Mouse (Mus musculus) CH12.LX (cell line): Measurements from ENCODE around the gene Dctn1. TPM values are rescaled to one million over a fixed set of nuclear protein-coding genes. Genes with fewer than 3 reads are reported as not detected.

ENCODE experiments used
- DNase-seq: peaks from one replicate; pipeline ENCODE4 v3.0.0-alpha.2; 2013; ENCODE audit errors: extremely low read depth
- H3K27ac ChIP-seq: 2 replicates; pipeline ENCODE4 v1.5.1; 2012; ENCODE audit warnings: low read depth, mild to moderate bottlenecking, control low read depth, moderate library complexity; ENCODE audit not compliant: insufficient read depth
- H3K27me3 ChIP-seq: replicated peaks from 2 replicates; pipeline ENCODE3; 2012; ENCODE audit warnings: inconsistent platforms
- H3K36me3 ChIP-seq, 2 experiments: replicated peaks in 1 of 2; 2 replicates each; pipeline versions ENCODE3 to v1.6.1; 2012; ENCODE audit warnings: inconsistent platforms in 1 of 2, low read length in 1 of 2, mild to moderate bottlenecking in 1 of 2, mixed read lengths in 1 of 2, moderate library complexity in 1 of 2; ENCODE audit not compliant: control insufficient read depth in 1 of 2, insufficient read depth in 1 of 2
- H3K4me1 ChIP-seq, 2 experiments: 2 replicates each; pipeline ENCODE4 v1.6.1; 2012; ENCODE audit warnings: inconsistent platforms in 1 of 2, moderate library complexity in 1 of 2; ENCODE audit not compliant: insufficient read depth in 2 of 2, control insufficient read depth in 1 of 2
- H3K4me2 ChIP-seq: 2 replicates; pipeline ENCODE4 v1.6.1; 2012; ENCODE audit warnings: low read depth, mild to moderate bottlenecking, control low read depth; ENCODE audit not compliant: poor library complexity, insufficient read depth, severe bottlenecking
- H3K4me3 ChIP-seq, 3 experiments: fragments of 150-350 bp in 1 of 3; sonication (generic) in 1 of 3; replicated peaks in 1 of 3; 2 replicates each; pipeline versions ENCODE3 to v1.5.1; 2011 to 2012; ENCODE audit warnings: low read depth in 2 of 3, low read length in 2 of 3, mild to moderate bottlenecking in 2 of 3, moderate library complexity in 2 of 3, control low read depth in 1 of 3, improper control_type of control experiment in 1 of 3, inconsistent platforms in 1 of 3, mixed read lengths in 1 of 3; ENCODE audit not compliant: poor library complexity in 1 of 3
- H3K79me2 ChIP-seq: replicated peaks from 2 replicates; pipeline ENCODE4 v1.6.1; 2012; ENCODE audit warnings: mild to moderate bottlenecking, moderate library complexity; ENCODE audit not compliant: control insufficient read depth, poor library complexity, insufficient read depth, severe bottlenecking; ENCODE audit errors: extremely low read depth
- H3K9ac ChIP-seq: 2 replicates; pipeline ENCODE4 v1.6.1; 2012; ENCODE audit warnings: low read depth, mild to moderate bottlenecking, control low read depth, moderate library complexity; ENCODE audit not compliant: insufficient read depth
- H3K9me3 ChIP-seq: replicated peaks from 2 replicates; pipeline ENCODE3; 2012; ENCODE audit warnings: low read length, inconsistent platforms, mixed read lengths
- BHLHE40 ChIP-seq: IDR thresholded peaks from 2 replicates; pipeline ENCODE4 v1.6.1; 2011; ENCODE audit warnings: mild to moderate bottlenecking, low read depth, low read length, improper control_type of control experiment
- CHD1 ChIP-seq: IDR thresholded peaks from 2 replicates; pipeline ENCODE4 v1.6.1; 2012; ENCODE audit warnings: low read depth, low read length, improper control_type of control experiment, inconsistent platforms
- CHD2 ChIP-seq: IDR thresholded peaks from 2 replicates; pipeline ENCODE4 v1.6.1; 2011; ENCODE audit warnings: low read length, improper control_type of control experiment
- CTCF ChIP-seq, 2 experiments: IDR thresholded peaks in 1 of 2; conservative IDR thresholded peaks in 1 of 2; 2 replicates each; pipeline ENCODE4 v1.5.1; 2011 to 2012; ENCODE audit warnings: low read depth in 2 of 2, low read length in 2 of 2, improper control_type of control experiment in 1 of 2, inconsistent platforms in 1 of 2, mild to moderate bottlenecking in 1 of 2, moderate library complexity in 1 of 2
- E2F4 ChIP-seq: IDR thresholded peaks from 2 replicates; pipeline ENCODE4 v1.6.1; 2011; ENCODE audit warnings: low read depth, low read length, improper control_type of control experiment; ENCODE audit not compliant: insufficient replicate concordance
- ELF1 ChIP-seq: IDR thresholded peaks from 2 replicates; pipeline ENCODE4 v1.6.1; 2014; ENCODE audit warnings: low read depth, mild to moderate bottlenecking, inconsistent platforms, low read length, improper control_type of control experiment
- EP300 ChIP-seq: IDR thresholded peaks from 2 replicates; pipeline ENCODE4 v1.6.1; 2011; ENCODE audit warnings: low read length, improper control_type of control experiment
- ETS1 ChIP-seq: conservative IDR thresholded peaks from 2 replicates; pipeline ENCODE4 v1.6.1; 2012; ENCODE audit warnings: low read depth, mild to moderate bottlenecking, inconsistent platforms, low read length, improper control_type of control experiment, moderate library complexity
- GABPA ChIP-seq: IDR thresholded peaks from 2 replicates; pipeline ENCODE4 v1.6.1; 2012; ENCODE audit warnings: low read depth, low read length, improper control_type of control experiment, inconsistent platforms; ENCODE audit not compliant: insufficient replicate concordance
- HCFC1 ChIP-seq: IDR thresholded peaks from 2 replicates; pipeline ENCODE4 v1.6.1; 2012; ENCODE audit warnings: low read depth, mild to moderate bottlenecking, inconsistent platforms, low read length, improper control_type of control experiment
- IRF4 ChIP-seq: IDR thresholded peaks from 2 replicates; pipeline ENCODE4 v1.6.1; 2014; ENCODE audit warnings: low read depth, mild to moderate bottlenecking, inconsistent platforms, low read length, improper control_type of control experiment
- JUN ChIP-seq: IDR thresholded peaks from 2 replicates; pipeline ENCODE4 v1.6.1; 2011; ENCODE audit warnings: low read depth, mild to moderate bottlenecking, low read length, improper control_type of control experiment, moderate library complexity; ENCODE audit not compliant: insufficient read depth
- JUND ChIP-seq: conservative IDR thresholded peaks from 2 replicates; pipeline ENCODE4 v1.6.1; 2011; ENCODE audit warnings: low read depth, low read length, improper control_type of control experiment
- KAT2A ChIP-seq: IDR thresholded peaks from 2 replicates; pipeline ENCODE4 v1.6.1; 2012; ENCODE audit warnings: low read length, improper control_type of control experiment, inconsistent platforms; ENCODE audit not compliant: insufficient replicate concordance
- MAFK ChIP-seq: IDR thresholded peaks from 2 replicates; pipeline ENCODE4 v1.6.1; 2011; ENCODE audit warnings: low read length, improper control_type of control experiment; ENCODE audit not compliant: insufficient replicate concordance
- MAX ChIP-seq: IDR thresholded peaks from 2 replicates; pipeline ENCODE4 v1.6.1; 2011; ENCODE audit warnings: low read length, improper control_type of control experiment
- MAZ ChIP-seq: IDR thresholded peaks from 2 replicates; pipeline ENCODE4 v1.6.1; 2012; ENCODE audit warnings: low read depth, mild to moderate bottlenecking, inconsistent platforms, low read length, improper control_type of control experiment, moderate library complexity
- MEF2A ChIP-seq: IDR thresholded peaks from 2 replicates; pipeline ENCODE4 v1.6.1; 2014; ENCODE audit warnings: low read depth, mild to moderate bottlenecking, inconsistent platforms, low read length, improper control_type of control experiment, borderline replicate concordance
- MXI1 ChIP-seq: IDR thresholded peaks from 2 replicates; pipeline ENCODE4 v1.6.1; 2011; ENCODE audit warnings: mild to moderate bottlenecking, low read depth, low read length, improper control_type of control experiment
- MYC ChIP-seq: IDR thresholded peaks from 2 replicates; pipeline ENCODE4 v1.6.1; 2011; ENCODE audit warnings: low read depth, mild to moderate bottlenecking, improper control_type of control experiment, low read length
- NELFE ChIP-seq: IDR thresholded peaks from 2 replicates; pipeline ENCODE4 v1.6.1; 2011; ENCODE audit warnings: low read depth, low read length, improper control_type of control experiment
- NRF1 ChIP-seq: IDR thresholded peaks from 2 replicates; pipeline ENCODE4 v1.6.1; 2014; ENCODE audit warnings: low read depth, mild to moderate bottlenecking, inconsistent platforms, low read length, improper control_type of control experiment, moderate library complexity
- PAX5 ChIP-seq: IDR thresholded peaks from 2 replicates; pipeline ENCODE4 v1.6.1; 2012; ENCODE audit warnings: low read length, inconsistent platforms, mixed read lengths
- POLR2A ChIP-seq: IDR thresholded peaks from 2 replicates; pipeline ENCODE4 v1.6.1; 2011; ENCODE audit warnings: low read depth, mild to moderate bottlenecking, improper control_type of control experiment, low read length
- POLR2AphosphoS2 ChIP-seq: IDR thresholded peaks from 2 replicates; pipeline ENCODE4 v1.6.1; 2011; ENCODE audit warnings: low read depth, low read length, improper control_type of control experiment
- RAD21 ChIP-seq: IDR thresholded peaks from 2 replicates; pipeline ENCODE4 v1.6.1; 2011; ENCODE audit warnings: low read depth, mild to moderate bottlenecking, low read length, improper control_type of control experiment, moderate library complexity
- RCOR1 ChIP-seq: conservative IDR thresholded peaks from 2 replicates; pipeline ENCODE4 v1.6.1; 2012; ENCODE audit warnings: low read depth, mild to moderate bottlenecking, inconsistent platforms, low read length, improper control_type of control experiment
- SIN3A ChIP-seq: IDR thresholded peaks from 2 replicates; pipeline ENCODE4 v1.6.1; 2012; ENCODE audit warnings: low read length, improper control_type of control experiment, inconsistent platforms
- SMC3 ChIP-seq: IDR thresholded peaks from 2 replicates; pipeline ENCODE4 v1.6.1; 2011; ENCODE audit warnings: low read depth, low read length, improper control_type of control experiment
- TBP ChIP-seq: conservative IDR thresholded peaks from 2 replicates; pipeline ENCODE4 v1.6.1; 2011; ENCODE audit warnings: low read depth, low read length, improper control_type of control experiment
- TCF12 ChIP-seq: IDR thresholded peaks from 2 replicates; pipeline ENCODE4 v1.6.1; 2014; ENCODE audit warnings: low read depth, mild to moderate bottlenecking, inconsistent platforms, low read length, improper control_type of control experiment
- UBTF ChIP-seq: IDR thresholded peaks from 2 replicates; pipeline ENCODE4 v1.6.1; 2012; ENCODE audit warnings: low read depth, mild to moderate bottlenecking, inconsistent platforms, low read length, improper control_type of control experiment, moderate library complexity
- USF2 ChIP-seq: conservative IDR thresholded peaks from 2 replicates; pipeline ENCODE4 v1.6.1; 2011; ENCODE audit warnings: low read depth, low read length, improper control_type of control experiment
- ZC3H11A ChIP-seq: IDR thresholded peaks from 2 replicates; pipeline ENCODE4 v1.6.1; 2012; ENCODE audit warnings: low read depth, mild to moderate bottlenecking, inconsistent platforms, low read length, improper control_type of control experiment
- ZKSCAN1 ChIP-seq: IDR thresholded peaks from 2 replicates; pipeline ENCODE4 v1.6.1; 2012; ENCODE audit warnings: low read depth, inconsistent platforms, low read length, improper control_type of control experiment, borderline replicate concordance
- ZMIZ1 ChIP-seq: IDR thresholded peaks from 2 replicates; pipeline ENCODE4 v1.6.1; 2012; ENCODE audit warnings: low read depth, mild to moderate bottlenecking, inconsistent platforms, low read length, improper control_type of control experiment
- ZNF384 ChIP-seq: IDR thresholded peaks from 2 replicates; pipeline ENCODE4 v1.6.1; 2012; ENCODE audit warnings: low read depth, low read length, improper control_type of control experiment, inconsistent platforms
- dilution Hi-C: fragments of 300-500 bp; cut with MboI; formaldehyde crosslinking; loops from 2 replicates; pipeline ENCODE4 v1.14.3; 2020; ENCODE audit warnings: low sequenced_read_pairs; ENCODE audit not compliant: extremely low pct_unique_long_range_greater_than_20kb, extremely low pct_ligation_motif_present
- in situ Hi-C: fragments of 300-500 bp; cut with MboI; formaldehyde crosslinking; loops from 3 replicates; pipeline ENCODE4 v1.14.3; 2019; ENCODE audit warnings: low sequenced_read_pairs, low pct_ligation_motif_present, low pct_unique_long_range_greater_than_20kb, mixed read lengths
- polyA plus RNA-seq: library from polyadenylated mRNA; unstranded; fragments of >175 nt; gene quantifications from 2 replicates; pipeline ENCODE4 v1.2.1, GENCODE M21; 2012; ENCODE audit warnings: low read depth; ENCODE audit not compliant: insufficient read length
- total RNA-seq, 2 experiments: library from RNA; depleted of rRNA; stranded (reverse); fragments of 300-350 nt in 1 of 2; fragments of >200 nt in 1 of 2; gene quantifications; 2 replicates each; pipeline ENCODE4 v1.2.3; 2012 to 2014

The Dctn1 gene
- total and polyA plus RNA-seq, 3 experiments: 12.8 to 36.4 (median 19.8) TPM

GRCm38 (mm10) chr6:83120930-83121862, 44.5 kb upstream of the Dctn1 start, which contains the start of gene Wbp1:
Gene Wbp1 (minus strand): TSS chr6:83121559.
- Histone ChIP-seq H3K4me3 (peak within 1 kb of the TSS; percentile 65 to 73 (median 67)), H3K4me2 (peak within 1 kb of the TSS; percentile 81), H3K36me3 (peaks cover 18 to 38% of the 10 kb centered on the region in 2 experiments), H3K27ac (peak within 1 kb of the TSS; percentile 44), H3K9me3 (no peaks in the 10 kb centered on the region), H3K4me1 (peaks cover 27 to 77% of the 10 kb centered on the region in 2 experiments), H3K27me3 (no peaks in the 10 kb centered on the region), H3K9ac (peak within 1 kb of the TSS; percentile 59), H3K79me2 (peaks cover 6% of the 10 kb centered on the region; the same call in 1 of the 2 replicates)
- peak; percentile 99 for DNase-seq
- in situ Hi-C loops (no loop called here), dilution Hi-C loops (no loop called here)
- no peak for TF ChIP-seq ZC3H11A
- no peak for TF ChIP-seq MAFK
- TF ChIP-seq CHD1: no peak
- no peak for TF ChIP-seq ZKSCAN1
- TF ChIP-seq UBTF: peak; percentile 58; the same call in 1 of the 2 replicates
- TF ChIP-seq POLR2AphosphoS2: peak; percentile 44; the same call in 1 of the 2 replicates
- no peak for TF ChIP-seq CTCF (conservative IDR thresholded peaks at IDR 0.05 in 1 of 2, IDR thresholded peaks at IDR 0.05 in 1 of 2; ENCODE audit: low read depth in 2 of 2, low read length in 2 of 2)
- TF ChIP-seq MAX: peak; percentile 66
- TF ChIP-seq POLR2A: peak; percentile 83
- TF ChIP-seq E2F4: peak; percentile 61; the same call in 1 of the 2 replicates
- TF ChIP-seq EP300: no peak
- 0 out of 2 replicates have a peak, but pooled peaks have one; percentile 12 for TF ChIP-seq ELF1
- TF ChIP-seq JUN: no peak
- peak; percentile 56 for TF ChIP-seq NRF1
- no peak for TF ChIP-seq RCOR1
- 0 out of 2 replicates have a peak, but pooled peaks have one; percentile 17 for TF ChIP-seq MAZ
- TF ChIP-seq TCF12: peak; percentile 39; the same call in 1 of the 2 replicates
- no peak for TF ChIP-seq IRF4
- no peak for TF ChIP-seq ZNF384
- no peak for TF ChIP-seq RAD21
- no peak for TF ChIP-seq GABPA
- 0 out of 2 replicates have a peak, but pooled peaks have one; percentile 44 for TF ChIP-seq TBP
- peak; percentile 60 for TF ChIP-seq HCFC1
- TF ChIP-seq JUND: no peak
- TF ChIP-seq MXI1: peak; percentile 74; the same call in 1 of the 2 replicates
- no peak for TF ChIP-seq PAX5
- no peak for TF ChIP-seq KAT2A
- no peak for TF ChIP-seq SMC3
- TF ChIP-seq SIN3A: no peak; the same call in none of the 2 replicates
- 0 out of 2 replicates have a peak, but pooled peaks have one; percentile 2 for TF ChIP-seq MYC
- TF ChIP-seq MEF2A: 0 out of 2 replicates have a peak, but pooled peaks have one; percentile 32
- peak; percentile 93 for TF ChIP-seq ZMIZ1
- TF ChIP-seq USF2: no peak
- no peak for TF ChIP-seq ETS1
- TF ChIP-seq NELFE: peak; percentile 14
- TF ChIP-seq BHLHE40: no peak
- TF ChIP-seq CHD2: peak; percentile 87
